Mouse (Mus musculus) megakaryocyte, adult 5-6 weeks (primary cell): ENCODE results near the gene Gm17428. TPM values are rescaled to one million over a fixed set of nuclear protein-coding genes. Genes with fewer than 3 reads are reported as not detected.
"Not testable (repeated sequence)": the region's sequence is repeated elsewhere in the genome, so short reads cannot be mapped to it uniquely, and the experiment has no call there.

Source experiments
- ATAC-seq: 2 replicates; pipeline ENCODE4 v1.8.0; 2016; ENCODE audit warnings: mild to moderate bottlenecking, inconsistent platforms; ENCODE audit not compliant: poor library complexity, severe bottlenecking
- total RNA-seq, 2 experiments: library from RNA; stranded (forward) in 1 of 2; stranded (reverse) in 1 of 2; fragments of 153-499, 151-499 nt in 1 of 2; fragments of 221-1000, 200-1000 nt in 1 of 2; gene quantifications; 2 replicates each; pipeline versions ENCODE4 v1.2.3 to v1.2.4; 2015 to 2017

Gm17428 gene
- total RNA-seq, 2 experiments from 2014 or later = not detected

DNA sequence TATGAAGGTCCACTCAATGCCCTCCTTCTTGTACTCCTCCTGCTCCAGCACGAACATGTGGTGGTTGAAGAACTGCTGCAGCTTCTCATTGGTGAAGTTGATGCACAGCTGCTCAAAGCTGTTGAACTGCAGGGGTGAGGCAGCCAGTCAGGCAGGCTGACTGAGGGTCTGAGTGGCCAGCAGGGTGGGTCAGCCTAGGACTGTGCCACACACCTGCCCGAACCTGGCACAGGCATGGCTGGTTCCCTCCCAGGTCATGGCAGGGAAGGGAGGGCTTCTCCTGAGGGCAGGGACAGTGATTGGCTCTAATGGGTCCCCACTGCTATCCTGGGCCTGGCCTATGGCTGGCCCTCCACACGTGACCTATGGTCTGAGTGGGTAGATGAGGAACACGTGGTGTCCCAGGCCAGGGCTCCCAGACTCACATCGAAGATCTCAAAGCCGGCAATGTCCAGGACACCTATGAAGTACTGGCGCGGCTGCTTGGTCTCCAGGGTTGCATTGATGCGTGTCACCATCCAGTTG, 11.7 kb downstream of the Gm17428 start:
- not testable (repeated sequence) for ATAC-seq

DNA sequence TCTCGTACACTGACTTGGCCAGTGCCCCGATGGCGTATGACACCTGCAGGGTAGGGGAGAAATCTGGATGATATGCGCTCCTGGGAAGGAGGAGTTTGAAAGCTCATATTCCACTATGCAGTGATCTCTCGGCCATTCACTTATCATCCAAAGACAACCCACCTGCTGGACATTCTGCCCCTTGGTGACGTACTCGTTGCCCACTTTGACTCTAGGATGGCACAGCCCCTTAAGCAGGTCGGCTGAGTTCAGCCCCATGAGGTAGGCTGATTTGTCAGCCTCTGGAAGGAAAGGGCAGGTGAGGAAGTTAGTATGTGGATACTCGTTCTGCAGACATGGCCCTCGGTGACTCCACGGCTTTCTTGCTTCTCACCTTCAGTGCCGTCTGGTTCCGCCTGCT, 12.1 kb downstream of the Gm17428 start:
- ATAC-seq = no peak

DNA sequence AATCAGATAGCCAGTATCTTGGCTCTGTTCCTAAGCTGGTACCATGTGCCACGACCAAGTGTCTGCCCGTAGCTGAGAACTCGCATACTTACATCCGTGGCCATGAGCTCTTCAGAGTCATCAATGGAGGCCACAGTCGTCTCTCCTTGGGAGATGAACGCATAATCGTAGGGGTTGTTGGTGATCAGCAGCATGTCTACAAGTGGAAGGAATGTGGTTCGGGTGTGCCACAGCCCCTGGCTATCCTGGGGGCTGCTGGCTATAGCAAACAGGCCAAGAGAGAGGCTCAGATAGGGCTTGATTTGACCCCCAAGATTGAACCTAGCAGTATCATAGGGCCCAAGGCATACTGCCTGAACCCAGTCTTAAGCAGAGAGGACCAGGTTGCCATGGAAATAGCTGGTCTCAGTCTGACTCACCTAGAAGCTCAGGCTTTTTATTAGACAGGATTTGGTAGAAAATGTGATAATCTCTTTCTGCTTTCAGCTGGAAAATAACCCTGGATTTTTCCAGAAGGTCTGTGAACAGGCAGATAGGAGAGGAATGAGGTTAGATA, 13.2 kb downstream of the Gm17428 start:
- ATAC-seq = no peak

- ATAC-seq = no peak
These were observed 15.5 kb downstream of the Gm17428 start for GRCm38 (mm10) chr14:54992196-54992595.

DNA sequence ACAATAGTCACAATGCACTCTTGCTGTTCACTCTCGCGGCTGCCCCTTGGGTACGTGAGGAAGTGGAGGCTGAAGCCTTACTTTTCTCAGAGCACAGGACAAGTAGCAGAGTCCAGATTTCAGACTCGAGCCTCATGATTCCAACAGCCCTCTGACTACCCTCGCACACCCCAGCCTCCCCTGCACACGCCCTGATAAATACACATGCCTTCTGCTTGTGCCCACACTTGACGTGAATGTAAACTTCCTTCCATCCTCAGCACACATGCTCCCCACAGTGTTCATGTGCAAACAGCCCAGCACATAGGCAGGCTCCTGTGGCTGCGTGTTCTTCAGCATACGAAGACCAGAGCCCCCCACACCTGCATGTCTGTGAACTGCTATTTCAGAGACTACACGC, 16.9 kb downstream of the Gm17428 start:
- no peak for ATAC-seq

DNA sequence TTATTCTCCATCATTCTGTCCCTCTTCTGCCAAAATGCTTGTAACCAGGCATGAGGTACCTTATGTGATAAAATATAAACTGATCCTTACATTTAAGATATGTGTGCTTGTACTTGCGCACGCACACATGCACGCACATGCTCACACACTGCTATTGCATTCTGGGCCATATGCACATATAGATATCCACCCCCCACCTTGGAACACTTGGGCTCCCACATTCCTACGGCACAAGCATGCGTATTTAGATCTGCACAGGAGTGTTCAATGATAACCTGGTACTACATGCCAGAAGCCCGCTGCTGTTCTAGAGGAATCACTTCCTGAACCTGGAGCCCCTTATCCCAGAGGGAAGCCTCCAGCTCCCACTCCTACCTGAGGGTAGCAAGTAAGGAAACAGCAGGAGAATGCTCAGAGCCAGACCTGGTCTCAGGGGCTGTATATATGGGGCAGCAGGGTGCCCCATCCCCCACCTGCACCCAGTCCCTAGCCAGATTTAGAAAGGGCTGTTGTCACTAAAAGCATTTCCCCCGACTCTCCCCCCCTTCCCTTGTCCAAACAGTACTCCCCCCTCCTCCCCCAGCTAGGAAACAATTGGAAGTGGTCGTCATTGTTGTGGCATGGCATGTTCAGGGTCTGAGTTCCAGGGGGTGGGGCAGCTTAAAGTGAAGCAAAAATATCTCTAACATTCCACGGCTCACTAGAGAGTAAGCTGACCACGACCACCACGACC, 17.6 kb downstream of the Gm17428 start, which contains the start of gene Myh7:
Gene Myh7 (minus strand): TSS at position 491 of the 733 bp plus-strand sequence.
- no peak for ATAC-seq

GRCm38 (mm10) chr14:54994869-54995186, 18.1 kb downstream of the Gm17428 start:
- ATAC-seq = no peak

DNA sequence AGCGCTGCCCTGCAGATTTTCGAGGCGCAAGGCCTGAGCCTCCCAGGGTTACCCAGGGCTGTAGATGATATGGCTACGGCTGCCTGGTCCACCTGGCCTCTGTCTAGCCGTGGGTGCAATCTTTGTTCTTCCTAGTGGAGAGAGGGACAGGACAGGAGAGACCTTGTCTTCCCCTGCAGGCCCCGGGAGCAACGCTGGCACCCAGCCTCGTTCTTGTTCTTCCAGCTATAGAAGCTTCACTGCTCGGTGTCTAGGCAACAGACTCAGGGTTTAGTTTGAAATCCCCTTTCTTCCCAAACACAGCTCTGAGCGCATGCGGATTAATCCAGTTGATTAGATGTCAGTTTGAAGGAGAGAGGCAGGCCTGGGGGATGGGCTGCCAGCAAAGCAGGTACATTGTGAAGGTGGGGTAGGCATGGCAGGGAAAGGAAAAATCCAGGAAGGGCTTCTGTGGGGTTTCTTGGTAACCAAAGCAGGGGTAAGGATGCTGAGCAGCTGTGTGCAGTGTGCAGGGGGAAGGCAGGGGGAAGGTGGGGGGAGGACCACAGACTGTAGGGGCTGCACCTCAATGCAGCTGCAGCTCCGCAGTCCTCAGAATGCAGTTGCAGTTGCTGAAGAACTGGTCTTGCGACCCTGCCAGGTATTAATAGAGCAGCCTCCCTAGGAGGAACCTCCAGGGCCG, 18.9 kb downstream of the Gm17428 start:
- no peak for ATAC-seq

DNA sequence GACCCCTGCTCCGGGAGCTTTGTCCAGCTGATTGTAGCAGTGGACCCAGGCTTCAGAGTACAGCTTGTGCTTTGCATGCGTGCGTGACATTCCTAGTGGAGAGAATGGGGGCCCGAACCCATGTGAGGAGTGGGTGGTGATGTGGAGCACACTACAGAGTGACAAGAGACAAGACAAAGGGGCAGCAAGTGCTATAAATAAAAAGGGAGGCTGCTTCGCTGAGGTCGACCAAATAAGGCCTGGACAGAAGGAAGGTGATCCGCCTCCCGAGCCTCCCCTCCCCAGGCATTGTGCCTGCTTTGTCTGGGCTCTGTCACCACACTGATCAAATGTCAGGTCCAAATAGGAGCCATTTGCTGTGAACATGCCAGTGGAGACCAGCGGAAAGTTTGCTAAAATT, 20.1 kb downstream of the Gm17428 start:
- no peak for ATAC-seq

DNA sequence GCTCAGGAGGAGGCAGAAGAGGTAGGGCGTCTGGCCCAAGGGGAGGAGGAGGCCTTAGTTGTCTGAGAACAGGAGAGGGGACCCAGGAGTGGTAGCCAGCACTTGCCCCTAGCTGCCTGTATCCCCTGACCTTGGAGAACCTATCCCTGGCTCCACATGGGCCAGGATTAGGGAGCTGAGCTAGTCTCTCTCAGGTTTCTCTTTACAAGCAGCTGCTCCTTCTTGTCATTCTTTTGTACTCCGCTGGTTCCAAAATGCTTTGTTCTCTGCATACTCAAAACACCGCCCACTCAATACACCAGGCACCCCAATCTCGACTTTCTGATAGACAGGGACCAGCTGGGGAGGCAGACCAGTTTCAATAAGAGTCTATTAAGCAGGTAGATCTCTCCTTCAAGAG, 20.6 kb downstream of the Gm17428 start:
- ATAC-seq = no peak

- ATAC-seq = no peak
These were observed 21.9 kb downstream of the Gm17428 start for GRCm38 (mm10) chr14:54998680-54999079.

- ATAC-seq = not testable (repeated sequence)
These were observed 23.1 kb downstream of the Gm17428 start for GRCm38 (mm10) chr14:54999868-55000267.

- no peak for ATAC-seq
These were observed 24.1 kb downstream of the Gm17428 start for GRCm38 (mm10) chr14:55000814-55001213.

DNA sequence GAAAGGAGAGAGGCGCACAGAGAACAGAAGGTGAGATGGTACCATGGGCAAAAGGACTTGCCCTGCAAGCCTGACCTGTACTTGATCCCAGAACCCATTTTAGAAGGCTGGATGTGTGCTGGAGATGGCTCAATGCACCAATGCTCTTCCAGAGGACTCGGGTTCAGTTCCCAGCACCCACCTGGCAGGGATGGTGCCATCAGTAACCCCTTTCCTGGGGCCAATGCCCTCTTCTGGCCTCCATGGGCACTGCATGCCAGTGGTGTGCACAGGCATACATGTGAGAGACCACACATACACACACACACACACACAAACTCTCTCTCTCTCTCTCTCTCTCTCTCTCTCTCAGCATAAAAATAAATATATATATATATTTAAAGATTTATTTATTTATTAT, 24.7 kb downstream of the Gm17428 start:
- ATAC-seq = no peak

- no peak for ATAC-seq
These were observed 25.4 kb downstream of the Gm17428 start for GRCm38 (mm10) chr14:55001938-55002686.

DNA sequence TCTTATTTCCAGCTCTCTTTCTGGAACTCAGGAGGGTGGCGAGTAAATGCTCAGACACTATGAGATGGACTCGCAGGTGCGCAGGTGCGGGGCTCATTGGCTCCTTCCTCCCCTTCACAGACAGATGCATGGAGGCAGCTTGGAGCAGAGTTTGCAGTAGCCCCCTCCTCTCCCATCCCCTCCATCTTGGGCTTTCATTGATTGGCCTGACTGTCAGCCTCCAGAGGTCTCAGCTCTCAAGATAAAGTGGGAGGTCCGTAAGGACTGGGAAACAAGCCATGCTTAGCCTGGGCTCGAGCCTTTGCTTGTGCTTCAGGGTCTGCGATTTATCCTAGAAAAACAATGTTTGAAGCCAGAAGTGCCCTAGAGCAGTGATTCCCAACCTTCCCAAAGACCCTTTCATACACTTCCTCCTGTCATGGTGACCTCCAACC, 26.0 kb downstream of the Gm17428 start:
- no peak for ATAC-seq

DNA sequence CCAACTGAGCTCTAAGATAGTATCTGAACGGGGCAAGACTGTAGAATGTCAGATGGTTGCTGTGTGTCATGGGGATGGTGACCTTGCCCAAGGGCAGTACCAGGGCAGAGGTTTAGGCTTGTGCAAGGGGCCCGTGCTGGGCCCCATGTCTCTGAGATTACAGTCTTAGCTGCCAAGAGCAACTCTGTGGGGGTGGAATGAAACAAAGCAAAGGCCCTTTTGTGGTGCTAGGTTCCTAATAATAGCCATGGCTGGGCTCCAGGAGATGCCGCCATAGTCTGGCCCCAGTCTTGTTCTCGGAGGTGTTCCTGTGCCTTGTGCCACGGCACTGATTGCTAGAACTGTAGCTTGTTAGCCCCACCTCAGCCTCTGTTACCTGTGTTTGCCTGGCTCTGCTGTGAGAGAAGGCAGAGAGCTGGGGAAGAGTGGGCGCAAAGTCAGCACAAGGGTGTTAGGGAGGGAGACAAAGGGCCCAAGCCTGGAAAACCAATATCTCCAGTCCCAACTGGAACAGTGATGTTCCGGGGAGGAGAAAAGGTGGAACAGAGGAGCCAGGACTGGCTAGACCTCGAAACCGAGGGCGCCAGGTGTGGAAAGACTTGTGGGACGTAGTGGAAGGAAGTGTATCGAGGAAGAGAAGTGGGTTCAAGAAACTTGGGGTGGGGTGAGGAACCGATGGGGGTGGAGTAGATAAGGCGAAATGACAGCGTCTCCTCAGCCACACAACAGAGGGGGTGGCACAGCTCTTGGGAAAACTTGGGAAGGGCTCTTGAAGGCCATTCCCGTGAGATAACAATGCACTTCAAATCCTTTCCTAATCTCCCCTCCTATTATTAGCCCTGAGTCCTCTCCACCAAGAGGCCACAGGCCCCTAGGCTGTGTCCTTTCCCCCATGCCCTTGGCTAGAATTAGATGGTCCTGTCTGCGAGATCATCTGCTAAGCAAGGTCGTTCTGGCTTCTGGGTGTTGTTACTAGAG, 27.4 kb downstream of the Gm17428 start:
- peak; percentile 61 for ATAC-seq

GRCm38 (mm10) chr14:55005506-55005905, 28.8 kb downstream of the Gm17428 start:
- ATAC-seq = no peak

GRCm38 (mm10) chr14:55005967-55006366, 29.2 kb downstream of the Gm17428 start:
- no peak for ATAC-seq

DNA sequence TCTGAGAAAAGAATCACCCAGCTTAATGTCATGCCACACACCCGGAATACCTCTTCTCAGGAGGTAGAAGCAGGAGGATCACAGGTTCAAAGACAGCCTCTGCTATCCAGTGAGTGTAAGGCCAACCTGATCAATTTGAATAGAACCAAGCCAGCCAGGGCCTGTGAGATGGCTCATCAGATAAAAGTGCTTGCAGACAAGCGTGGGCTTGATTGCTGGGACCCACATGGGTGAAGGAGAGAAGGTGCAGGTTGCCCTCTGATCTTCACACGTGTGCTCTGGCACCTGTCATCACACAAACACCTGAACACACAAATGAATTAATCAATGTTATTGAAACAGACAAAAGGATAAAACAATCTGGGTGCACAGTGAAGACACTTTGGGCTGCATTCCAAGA, 29.8 kb downstream of the Gm17428 start:
- ATAC-seq = no peak
